Mouse (Mus musculus): ENCODE measurements around the gene Stk39. TPM values are rescaled to one million over a fixed set of nuclear protein-coding genes. Genes with fewer than 3 reads are reported as not detected.

Gene Stk39
- total RNA-seq, 1 experiment = 5.0 TPM

GRCm38 (mm10) chr2:68214400-68214799 is 257.7 kb downstream of the Stk39 start:
- H3K4me1 ChIP-seq (ENCODE audit: control insufficient read depth in 2 of 2, insufficient read depth in 2 of 2, low read length in 2 of 2, poor library complexity in 1 of 2) = no peaks in the 10 kb centered on the region
- DNase-seq (ENCODE audit: low read depth, low spot score) = no peak
- in situ Hi-C loops (cut with MboI; ENCODE audit: low sequenced_read_pairs in 2 of 2, unreplicated experiment in 2 of 2) = loop anchor here in 1 of 2 experiments (10.0 kb wide), 1 partner anchor 140 kb away; no protein-coding TSS in a partner anchor
- no peak overlapping the region for H3K4me3 ChIP-seq (ENCODE audit: insufficient read depth in 1 of 2, low read depth in 1 of 2, low read length in 2 of 2, poor library complexity in 1 of 2, severe bottlenecking in 1 of 2)
- H3K9me3 ChIP-seq (ENCODE audit: control insufficient read depth, insufficient read depth, low read depth, low read length) = no peaks in the 10 kb centered on the region
- H3K27ac ChIP-seq (ENCODE audit: insufficient read depth, low read depth, low read length, poor library complexity, severe bottlenecking) = no peak overlapping the region
- no peaks in the 10 kb centered on the region for H3K36me3 ChIP-seq (ENCODE audit: control insufficient read depth, insufficient read depth, low read length, poor library complexity, severe bottlenecking)
- TF ChIP-seq HCFC1 (IDR thresholded peaks at IDR 0.05; ENCODE audit: borderline replicate concordance, insufficient read depth, low read length) = no peak
- no peak for TF ChIP-seq ZNF384 (IDR thresholded peaks at IDR 0.05; ENCODE audit: low read depth, low read length)
- no peak for TF ChIP-seq MAFK (IDR thresholded peaks at IDR 0.05; ENCODE audit: insufficient read depth, low read depth, low read length)
- no peak for TF ChIP-seq CHD2 (IDR thresholded peaks at IDR 0.05; ENCODE audit: low read depth, low read length)
- TF ChIP-seq ZC3H11A (IDR thresholded peaks at IDR 0.05; ENCODE audit: borderline replicate concordance, low read depth, low read length) = no peak
- no peak overlapping the region for H3K9ac ChIP-seq (ENCODE audit: insufficient read depth, low read depth, low read length, poor library complexity, severe bottlenecking)

GRCm38 (mm10) chr2:68211443-68211842 is 260.6 kb downstream of the Stk39 start:
- H3K9me3 ChIP-seq (ENCODE audit: control insufficient read depth, insufficient read depth, low read depth, low read length) = no peaks in the 10 kb centered on the region
- DNase-seq (ENCODE audit: low read depth, low spot score) = no peak
- H3K9ac ChIP-seq (ENCODE audit: insufficient read depth, low read depth, low read length, poor library complexity, severe bottlenecking) = no peak overlapping the region
- H3K4me1 ChIP-seq (ENCODE audit: control insufficient read depth in 2 of 2, insufficient read depth in 2 of 2, low read length in 2 of 2, poor library complexity in 1 of 2) = no peaks in the 10 kb centered on the region
- H3K36me3 ChIP-seq (ENCODE audit: control insufficient read depth, insufficient read depth, low read length, poor library complexity, severe bottlenecking) = no peaks in the 10 kb centered on the region
- H3K4me3 ChIP-seq (ENCODE audit: insufficient read depth in 1 of 2, low read depth in 1 of 2, low read length in 2 of 2, poor library complexity in 1 of 2, severe bottlenecking in 1 of 2) = no peak overlapping the region
- in situ Hi-C loops (cut with MboI; ENCODE audit: low sequenced_read_pairs in 2 of 2, unreplicated experiment in 2 of 2) = loop anchor here in 1 of 2 experiments (10.0 kb wide), 1 partner anchor 143 kb away; no protein-coding TSS in a partner anchor
- no peak for TF ChIP-seq CHD2 (IDR thresholded peaks at IDR 0.05; ENCODE audit: low read depth, low read length)
- TF ChIP-seq HCFC1 (IDR thresholded peaks at IDR 0.05; ENCODE audit: borderline replicate concordance, insufficient read depth, low read length) = no peak
- no peak for TF ChIP-seq ZC3H11A (IDR thresholded peaks at IDR 0.05; ENCODE audit: borderline replicate concordance, low read depth, low read length)
- no peak for TF ChIP-seq MAFK (IDR thresholded peaks at IDR 0.05; ENCODE audit: insufficient read depth, low read depth, low read length)
- no peak for TF ChIP-seq ZNF384 (IDR thresholded peaks at IDR 0.05; ENCODE audit: low read depth, low read length)
- H3K27ac ChIP-seq (ENCODE audit: insufficient read depth, low read depth, low read length, poor library complexity, severe bottlenecking) = no peak overlapping the region

DNA sequence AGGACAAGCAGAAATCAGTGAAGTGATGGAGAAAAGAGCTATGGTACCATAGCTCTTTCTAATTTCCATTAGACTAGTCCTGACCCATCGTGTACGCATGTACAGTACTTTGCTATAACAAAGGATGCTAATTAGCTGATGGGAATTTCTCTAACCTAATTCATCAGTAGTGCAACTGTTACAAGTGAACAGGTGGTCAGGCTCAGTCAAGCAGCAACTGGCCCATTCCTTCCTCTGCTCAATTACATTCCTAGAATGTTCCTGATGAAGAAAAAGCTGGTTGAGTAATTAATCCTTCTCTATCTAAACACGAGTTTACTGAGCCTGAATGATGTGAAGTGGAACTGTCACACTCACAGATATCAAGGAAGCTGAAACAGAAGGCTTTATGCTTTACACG is 275.8 kb downstream of the Stk39 start:
- DNase-seq (ENCODE audit: low read depth, low spot score) = no peak
- no peak for TF ChIP-seq ZNF384 (IDR thresholded peaks at IDR 0.05; ENCODE audit: low read depth, low read length)
- TF ChIP-seq HCFC1 (IDR thresholded peaks at IDR 0.05; ENCODE audit: borderline replicate concordance, insufficient read depth, low read length) = no peak
- TF ChIP-seq MAFK (IDR thresholded peaks at IDR 0.05; ENCODE audit: insufficient read depth, low read depth, low read length) = no peak
- TF ChIP-seq ZC3H11A (IDR thresholded peaks at IDR 0.05; ENCODE audit: borderline replicate concordance, low read depth, low read length) = no peak
- TF ChIP-seq CHD2 (IDR thresholded peaks at IDR 0.05; ENCODE audit: low read depth, low read length) = no peak
- H3K4me3 ChIP-seq (ENCODE audit: insufficient read depth in 1 of 2, low read depth in 1 of 2, low read length in 2 of 2, poor library complexity in 1 of 2, severe bottlenecking in 1 of 2) = no peak overlapping the region
- H3K4me1 ChIP-seq (ENCODE audit: control insufficient read depth in 2 of 2, insufficient read depth in 2 of 2, low read length in 2 of 2, poor library complexity in 1 of 2) = no peaks in the 10 kb centered on the region
- no peaks in the 10 kb centered on the region for H3K9me3 ChIP-seq (ENCODE audit: control insufficient read depth, insufficient read depth, low read depth, low read length)
- no peak overlapping the region for H3K9ac ChIP-seq (ENCODE audit: insufficient read depth, low read depth, low read length, poor library complexity, severe bottlenecking)
- no peak overlapping the region for H3K27ac ChIP-seq (ENCODE audit: insufficient read depth, low read depth, low read length, poor library complexity, severe bottlenecking)
- in situ Hi-C loops (cut with MboI; ENCODE audit: low sequenced_read_pairs in 2 of 2, unreplicated experiment in 2 of 2) = no loop called here
- no peaks in the 10 kb centered on the region for H3K36me3 ChIP-seq (ENCODE audit: control insufficient read depth, insufficient read depth, low read length, poor library complexity, severe bottlenecking)

- H3K4me3 ChIP-seq (ENCODE audit: insufficient read depth in 1 of 2, low read depth in 1 of 2, low read length in 2 of 2, poor library complexity in 1 of 2, severe bottlenecking in 1 of 2) = no peak overlapping the region
- no peaks in the 10 kb centered on the region for H3K4me1 ChIP-seq (ENCODE audit: control insufficient read depth in 2 of 2, insufficient read depth in 2 of 2, low read length in 2 of 2, poor library complexity in 1 of 2)
- TF ChIP-seq ZNF384 (IDR thresholded peaks at IDR 0.05; ENCODE audit: low read depth, low read length) = no peak
- TF ChIP-seq ZC3H11A (IDR thresholded peaks at IDR 0.05; ENCODE audit: borderline replicate concordance, low read depth, low read length) = no peak
- no peak for TF ChIP-seq MAFK (IDR thresholded peaks at IDR 0.05; ENCODE audit: insufficient read depth, low read depth, low read length)
- TF ChIP-seq HCFC1 (IDR thresholded peaks at IDR 0.05; ENCODE audit: borderline replicate concordance, insufficient read depth, low read length) = no peak
- TF ChIP-seq CHD2 (IDR thresholded peaks at IDR 0.05; ENCODE audit: low read depth, low read length) = no peak
- no peak overlapping the region for H3K9ac ChIP-seq (ENCODE audit: insufficient read depth, low read depth, low read length, poor library complexity, severe bottlenecking)
- H3K9me3 ChIP-seq (ENCODE audit: control insufficient read depth, insufficient read depth, low read depth, low read length) = no peaks in the 10 kb centered on the region
- no peak for DNase-seq (ENCODE audit: low read depth, low spot score)
- H3K27ac ChIP-seq (ENCODE audit: insufficient read depth, low read depth, low read length, poor library complexity, severe bottlenecking) = no peak overlapping the region
- in situ Hi-C loops (cut with MboI; ENCODE audit: low sequenced_read_pairs in 2 of 2, unreplicated experiment in 2 of 2) = no loop called here
- no peaks in the 10 kb centered on the region for H3K36me3 ChIP-seq (ENCODE audit: control insufficient read depth, insufficient read depth, low read length, poor library complexity, severe bottlenecking)
Observed at GRCm38 (mm10) chr2:68194444-68194843, 277.6 kb downstream of the Stk39 start.

GRCm38 (mm10) chr2:68193465-68193837 is 278.6 kb downstream of the Stk39 start:
- H3K4me3 ChIP-seq (ENCODE audit: insufficient read depth in 1 of 2, low read depth in 1 of 2, low read length in 2 of 2, poor library complexity in 1 of 2, severe bottlenecking in 1 of 2) = no peak overlapping the region
- DNase-seq (ENCODE audit: low read depth, low spot score) = no peak
- H3K27ac ChIP-seq (ENCODE audit: insufficient read depth, low read depth, low read length, poor library complexity, severe bottlenecking) = no peak overlapping the region
- in situ Hi-C loops (cut with MboI; ENCODE audit: low sequenced_read_pairs in 2 of 2, unreplicated experiment in 2 of 2) = no loop called here
- H3K9me3 ChIP-seq (ENCODE audit: control insufficient read depth, insufficient read depth, low read depth, low read length) = no peaks in the 10 kb centered on the region
- H3K36me3 ChIP-seq (ENCODE audit: control insufficient read depth, insufficient read depth, low read length, poor library complexity, severe bottlenecking) = no peaks in the 10 kb centered on the region
- H3K4me1 ChIP-seq (ENCODE audit: control insufficient read depth in 2 of 2, insufficient read depth in 2 of 2, low read length in 2 of 2, poor library complexity in 1 of 2) = no peaks in the 10 kb centered on the region
- TF ChIP-seq MAFK (IDR thresholded peaks at IDR 0.05; ENCODE audit: insufficient read depth, low read depth, low read length) (no peak), ZNF384 (IDR thresholded peaks at IDR 0.05; ENCODE audit: low read depth, low read length) (no peak), CHD2 (IDR thresholded peaks at IDR 0.05; ENCODE audit: low read depth, low read length) (no peak), HCFC1 (IDR thresholded peaks at IDR 0.05; ENCODE audit: borderline replicate concordance, insufficient read depth, low read length) (no peak), ZC3H11A (IDR thresholded peaks at IDR 0.05; ENCODE audit: borderline replicate concordance, low read depth, low read length) (no peak)
- no peak overlapping the region for H3K9ac ChIP-seq (ENCODE audit: insufficient read depth, low read depth, low read length, poor library complexity, severe bottlenecking)

All from ES-E14 (cell line).